Mouse (Mus musculus) natural killer cell, adult 2 months (primary cell): ENCODE data around the gene Usp17le.
"Not testable (repeated sequence)": the region's sequence is repeated elsewhere in the genome, so short reads cannot be mapped to it uniquely, and the experiment has no call there.

Experiments used
- DNase-seq, 2 experiments: peaks; one replicate each; pipeline ENCODE4 v3.0.0; 2022; ENCODE audit warnings: low spot score in 2 of 2

The Usp17le gene

DNA sequence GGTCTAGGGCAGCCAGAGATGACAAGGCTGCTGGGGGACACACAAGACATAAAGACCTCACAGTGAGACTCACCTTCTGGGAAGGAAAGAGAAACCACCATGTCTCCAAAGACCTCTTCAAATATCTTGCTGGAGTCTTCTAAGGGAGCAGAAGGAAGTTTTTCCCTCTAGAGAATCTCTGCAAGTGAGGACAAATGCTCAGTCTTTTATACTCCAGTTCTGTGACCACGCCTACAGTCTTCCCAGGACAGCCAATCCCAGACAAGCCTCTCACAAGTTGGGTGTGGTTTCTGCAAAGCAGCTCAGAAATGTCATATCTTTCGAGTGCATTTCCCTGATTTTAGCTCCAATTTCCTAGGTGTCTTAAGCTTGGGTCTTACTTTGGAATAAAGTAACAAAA, at the start of gene Usp17le:
Gene Usp17le, minus strand, starts transcription at position 101 of the 400 bp plus-strand sequence.
- DNase-seq: not testable (repeated sequence)

DNA sequence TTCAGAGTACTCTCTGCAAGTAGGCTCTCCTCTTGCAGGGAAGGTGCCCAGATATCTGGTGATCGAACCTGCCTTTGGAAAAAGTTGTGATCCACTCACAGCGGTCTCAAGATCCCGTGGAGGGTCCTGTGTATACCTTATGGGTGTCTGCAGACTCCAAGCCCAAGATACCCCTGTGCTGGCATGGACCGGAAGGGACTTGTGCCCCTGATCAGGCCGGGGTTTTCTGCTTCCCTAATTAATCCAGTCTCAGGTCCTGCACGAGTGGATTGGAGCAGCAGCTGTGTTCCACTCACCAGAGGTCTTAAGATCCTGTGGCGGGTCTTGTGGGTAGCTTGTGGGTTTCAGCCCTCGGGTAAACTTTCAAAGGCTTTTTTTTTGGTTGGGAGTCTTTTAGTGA, 33.1 kb upstream of the Usp17le start:
- not testable (repeated sequence) for DNase-seq

DNA sequence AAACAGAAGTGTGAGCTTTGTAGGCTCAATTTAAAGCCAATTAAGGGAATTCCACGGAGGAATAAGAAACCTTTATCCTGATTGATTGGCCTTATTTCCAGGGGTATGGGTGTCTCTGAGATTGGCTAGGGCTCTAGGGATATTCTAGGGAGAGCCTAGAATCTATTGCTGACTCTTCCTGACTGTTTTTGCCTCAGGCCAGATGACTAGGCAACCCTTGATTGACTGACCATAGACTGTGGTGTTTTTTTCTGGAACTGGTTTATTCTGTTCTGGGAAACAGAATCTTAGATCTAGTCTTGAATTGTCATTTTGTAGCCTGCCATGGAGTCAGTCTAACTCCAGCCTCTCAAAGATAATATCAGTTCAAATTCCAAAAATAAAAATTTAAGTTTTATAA, 13.5 kb upstream of the Usp17le start:
- DNase-seq: no peak
